Mouse (Mus musculus) adrenal gland, postnatal 25 days (tissue): ENCODE data around the gene Gpr155. TPM values are rescaled to one million over a fixed set of nuclear protein-coding genes. Genes with fewer than 3 reads are reported as not detected.

Experiments
- DNase-seq: peaks from one replicate; pipeline ENCODE4 v3.0.0; 2021; ENCODE audit warnings: mixed read lengths
- long read RNA-seq: library from polyadenylated mRNA; stranded (forward); transcript quantifications from one replicate; pipeline ENCODE4 v2.0.0, GENCODE M21; 2021
- total RNA-seq: library from RNA; stranded (reverse); gene quantifications from 2 replicates; pipeline ENCODE4 v1.2.3, GENCODE M21; 2021

Gpr155 gene
- total RNA-seq, result 5.7 and 8.3 TPM in 2 replicates
- long read RNA-seq, full-length matches to known transcripts, result 1 of 12 reads
- long read RNA-seq, partial matches to known transcripts, result 4 of 12 reads
- long read RNA-seq, other reads (novel, unspliced or antisense), result 7 of 12 reads

DNA sequence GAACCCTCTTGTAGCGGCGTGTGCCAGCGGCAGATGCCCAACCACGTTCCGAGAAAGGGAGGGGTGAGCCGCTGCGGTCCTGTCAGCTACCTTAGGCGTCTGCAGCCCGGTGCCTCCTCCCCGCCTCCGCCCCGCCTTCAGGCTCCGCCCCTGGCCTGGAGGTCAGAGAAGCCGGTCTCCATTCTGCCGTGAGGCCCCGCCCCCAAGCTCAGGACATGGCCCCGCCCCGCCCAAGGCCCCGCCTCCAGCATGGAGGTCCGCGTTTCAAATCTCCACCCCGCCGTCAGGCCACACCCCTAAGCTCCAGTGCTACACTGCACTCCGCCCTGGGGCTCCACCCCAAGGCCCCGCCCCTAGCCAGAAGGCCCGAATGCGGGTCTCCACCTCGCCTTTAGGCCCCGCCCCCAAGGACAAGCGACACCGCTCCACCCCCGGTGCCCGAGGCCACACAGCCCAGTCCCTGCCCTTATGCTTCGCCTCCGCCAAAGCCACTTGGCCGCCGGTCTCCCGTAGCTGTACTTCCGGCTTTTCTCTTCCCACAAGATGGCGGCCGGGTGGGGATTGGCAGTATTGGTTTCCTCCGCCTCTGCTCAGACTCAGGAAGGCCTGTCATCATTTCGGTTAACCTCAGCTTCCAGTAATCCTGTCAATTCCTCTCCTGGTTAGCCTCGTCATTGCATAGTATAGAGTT lies at the start of gene Gpr155:
Gpr155 (minus strand) TSS at position 217 of the 691 bp plus-strand sequence.
- peak; percentile 100 for DNase-seq

GRCm38 (mm10) chr2:73435847-73436246 lies 49.5 kb upstream of the Gpr155 start:
- no peak for DNase-seq

DNA sequence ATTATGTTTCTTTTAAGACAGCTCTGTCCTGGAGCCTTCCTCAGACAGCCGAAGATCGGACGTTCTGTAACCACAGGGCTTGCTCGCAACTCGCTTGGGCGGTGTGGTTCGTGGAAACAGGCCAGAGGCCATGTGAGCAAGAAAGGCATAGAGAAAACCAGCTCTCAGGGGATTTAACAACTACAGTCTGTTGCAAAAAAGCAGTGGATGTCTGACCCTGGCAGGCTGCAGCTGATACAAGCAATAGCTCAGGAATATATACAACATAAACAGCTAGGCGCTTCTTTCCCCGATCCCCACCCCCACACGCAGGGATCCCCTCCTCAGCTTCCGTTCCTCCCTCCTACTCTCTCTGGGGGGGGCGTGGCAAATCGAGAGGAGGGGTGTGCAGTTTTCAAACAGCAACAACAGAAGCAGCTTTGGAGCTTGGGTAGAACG lies 45.6 kb upstream of the Gpr155 start:
- DNase-seq, result no peak

DNA sequence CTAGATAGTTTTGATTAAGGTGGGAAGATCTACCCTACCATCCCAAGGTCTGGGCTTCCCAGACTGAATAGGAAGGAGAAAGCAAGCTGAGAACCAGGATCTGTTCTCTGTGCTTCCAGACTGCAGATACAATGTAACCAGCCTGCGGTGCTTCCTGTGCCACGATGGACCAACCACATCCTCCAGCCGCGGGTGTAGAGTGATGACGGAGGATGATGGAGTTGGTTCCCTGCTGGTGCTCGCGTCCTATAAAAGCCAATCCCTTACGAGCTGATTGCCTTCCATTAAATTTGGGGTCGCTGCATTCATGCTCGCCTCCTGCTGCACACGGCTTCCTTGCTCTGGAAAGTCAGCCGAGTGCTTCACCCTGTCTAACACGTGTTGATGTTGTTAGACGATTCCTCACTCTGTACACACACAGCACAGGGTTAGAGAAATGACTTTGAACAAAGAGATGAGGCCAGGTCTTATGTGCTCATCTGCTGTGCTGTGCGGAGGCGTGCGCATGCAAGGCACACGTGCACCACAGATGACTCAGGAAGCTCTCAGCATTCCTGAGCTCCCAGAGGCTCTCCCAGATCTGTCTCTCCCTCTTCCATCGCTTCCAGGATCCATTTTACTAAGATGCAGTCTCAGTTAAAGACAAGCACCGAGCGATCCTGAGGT lies 42.6 kb upstream of the Gpr155 start:
- peak; percentile 13 for DNase-seq

- DNase-seq, result peak; percentile 24
Measured at GRCm38 (mm10) chr2:73427293-73427692, 40.9 kb upstream of the Gpr155 start.

- DNase-seq, result no peak
Measured at GRCm38 (mm10) chr2:73425822-73426221, 39.5 kb upstream of the Gpr155 start.

- DNase-seq, result no peak
Measured at GRCm38 (mm10) chr2:73419730-73420129, 33.4 kb upstream of the Gpr155 start.

- peak; percentile 7 for DNase-seq
Measured at GRCm38 (mm10) chr2:73419285-73419684, 32.9 kb upstream of the Gpr155 start.

GRCm38 (mm10) chr2:73415892-73416291 lies 29.5 kb upstream of the Gpr155 start:
- no peak for DNase-seq

DNA sequence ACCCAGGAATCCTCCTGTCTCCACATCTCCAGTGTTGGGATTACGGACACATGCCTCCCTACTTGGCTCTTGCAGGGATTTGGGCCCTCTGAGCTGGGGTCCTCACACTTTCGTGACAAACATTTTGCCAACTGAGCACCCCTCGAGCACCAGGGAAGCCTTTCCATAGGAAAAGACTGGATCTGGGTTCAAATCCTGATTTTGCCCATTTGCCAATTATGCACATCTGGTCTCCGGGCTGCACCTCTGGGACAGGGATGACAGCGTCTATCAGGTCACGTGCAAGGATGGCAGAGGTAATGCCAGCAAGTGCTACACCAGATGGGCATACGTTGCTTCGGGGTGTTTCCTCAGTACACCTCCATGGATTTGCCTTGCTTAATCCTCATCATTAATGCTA lies 23.7 kb upstream of the Gpr155 start:
- no peak for DNase-seq

GRCm38 (mm10) chr2:73407662-73408061 lies 21.3 kb upstream of the Gpr155 start:
- no peak for DNase-seq

- no peak for DNase-seq
Measured at GRCm38 (mm10) chr2:73406336-73406915, 20.1 kb upstream of the Gpr155 start.

DNA sequence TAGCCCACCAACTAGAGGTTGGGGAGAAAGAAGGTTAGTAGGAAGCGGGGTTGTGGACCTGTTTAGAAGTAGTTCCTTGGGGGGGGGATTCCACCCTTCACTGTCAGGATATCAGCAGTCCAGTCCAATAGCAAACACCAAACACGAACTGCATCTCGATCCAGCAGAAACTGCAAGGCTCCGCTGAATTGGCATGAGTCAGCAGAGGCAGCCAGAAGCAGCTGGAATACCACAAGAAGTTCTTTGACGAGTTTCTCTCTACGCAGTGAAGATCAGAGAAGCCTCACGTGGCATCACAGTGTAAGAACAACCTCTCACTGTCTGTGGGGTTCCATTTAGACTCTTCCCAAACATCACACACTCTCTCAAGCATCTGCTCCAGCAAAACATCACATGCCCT lies 18.6 kb upstream of the Gpr155 start:
- DNase-seq, result no peak

DNA sequence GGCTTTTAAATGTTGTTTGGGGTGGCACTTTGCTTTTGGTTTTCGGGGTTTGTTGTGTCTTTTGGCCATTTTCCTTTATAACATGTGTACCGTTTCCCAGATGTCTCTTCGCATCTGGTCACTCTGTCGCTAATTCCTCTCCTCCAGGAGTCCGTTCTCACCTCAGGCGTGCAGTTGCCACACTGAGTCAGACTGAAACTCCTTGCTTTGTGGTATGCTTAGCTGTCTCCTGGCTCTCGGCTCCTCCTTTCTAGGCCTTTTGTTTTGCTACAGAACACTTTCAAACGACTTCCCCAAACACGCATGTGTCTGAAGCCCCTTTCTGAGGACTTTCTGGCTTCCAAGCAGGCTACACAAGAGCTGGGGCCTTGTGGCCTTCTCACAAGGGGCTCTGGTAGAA lies 18.1 kb upstream of the Gpr155 start:
- no peak for DNase-seq

DNA sequence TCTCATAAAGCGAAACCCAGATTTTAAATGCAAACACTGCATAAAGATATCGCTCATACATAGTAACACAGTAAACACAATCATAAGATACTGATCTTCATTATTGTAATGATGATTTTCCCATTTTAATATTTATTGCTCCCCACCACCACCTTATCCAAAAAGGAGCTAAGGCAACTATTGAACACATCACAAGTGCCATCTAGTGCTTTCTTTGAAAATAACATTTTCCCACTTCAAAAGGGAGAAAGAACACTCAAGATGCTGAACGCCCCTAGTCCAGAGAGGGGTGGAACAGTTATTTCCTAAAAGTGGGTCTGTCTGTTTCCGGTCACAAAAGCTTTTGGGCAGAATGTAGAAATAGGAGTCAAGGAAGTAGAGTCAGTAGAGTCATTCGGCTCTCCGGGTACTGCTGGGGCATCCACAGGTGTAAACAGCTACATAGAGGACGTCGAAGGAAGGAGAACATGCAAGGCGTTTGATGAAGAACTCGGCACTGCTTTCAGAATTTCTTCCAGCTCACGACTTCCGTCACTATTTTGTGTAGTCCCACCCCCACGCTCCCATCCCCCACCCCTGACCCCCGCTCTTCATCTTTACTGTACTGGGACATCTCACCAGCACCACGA lies 17.1 kb upstream of the Gpr155 start:
- DNase-seq, result no peak

DNA sequence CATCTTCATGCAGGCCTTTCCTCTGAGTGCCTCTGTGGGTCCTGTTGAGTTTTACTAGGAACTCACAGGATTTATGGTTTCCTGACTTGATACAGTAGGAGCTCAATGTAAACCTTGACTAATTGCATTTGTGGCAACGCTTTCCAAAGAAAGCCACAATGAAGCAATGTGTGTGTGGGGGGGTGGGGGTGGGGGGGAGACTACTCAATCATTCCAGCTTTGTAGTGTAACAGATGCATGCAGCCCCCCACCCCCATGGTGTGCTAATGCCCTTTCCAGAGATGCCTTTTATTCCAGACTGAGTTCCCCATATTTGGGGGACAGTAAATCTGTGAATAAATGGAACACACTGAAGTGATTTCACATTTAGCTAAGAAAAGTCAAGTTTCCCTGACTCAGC lies 15.3 kb upstream of the Gpr155 start:
- no peak for DNase-seq

DNA sequence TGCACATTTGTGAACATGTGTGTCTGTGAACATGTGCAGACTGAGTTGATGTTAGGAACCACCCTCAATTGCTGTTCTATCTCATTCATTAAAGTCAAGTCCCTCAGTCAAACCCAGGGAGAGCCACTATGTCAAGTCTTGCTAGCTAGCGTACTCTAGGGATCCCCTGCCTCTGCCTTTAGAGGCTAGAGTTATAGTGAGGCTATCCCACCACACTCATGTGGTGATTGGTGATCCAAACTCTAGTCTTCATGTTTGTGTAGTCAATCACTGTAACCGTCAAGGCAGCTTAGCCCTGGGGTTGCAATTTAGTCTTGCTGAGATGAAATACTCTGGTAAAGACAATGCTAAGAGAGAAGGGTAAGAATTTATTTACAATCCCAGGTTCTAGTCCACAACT lies 11.1 kb upstream of the Gpr155 start:
- no peak for DNase-seq

DNA sequence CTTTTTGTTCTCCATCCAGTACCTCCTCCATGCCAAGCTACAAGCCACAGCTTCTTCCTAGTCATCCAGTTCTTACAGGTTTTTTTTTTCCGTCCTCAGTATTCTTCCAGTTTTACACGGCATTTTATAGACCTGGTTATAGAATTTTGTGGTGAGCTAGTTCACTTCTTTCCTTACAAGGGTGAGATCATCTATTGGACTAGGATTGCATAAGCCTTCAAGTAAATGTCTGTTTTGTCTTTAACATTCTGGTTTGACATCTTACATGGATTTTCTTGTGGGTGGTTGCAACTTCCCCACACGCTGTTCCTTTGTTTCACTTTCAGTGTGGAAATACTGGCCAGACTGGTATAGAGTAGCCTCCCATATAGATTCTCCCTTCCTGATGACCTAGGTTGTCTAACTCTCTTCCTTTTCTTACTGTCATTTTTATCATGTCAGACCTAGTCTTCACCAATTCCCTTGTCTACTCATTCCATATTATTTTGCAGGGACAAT lies 10.5 kb upstream of the Gpr155 start:
- no peak for DNase-seq

DNA sequence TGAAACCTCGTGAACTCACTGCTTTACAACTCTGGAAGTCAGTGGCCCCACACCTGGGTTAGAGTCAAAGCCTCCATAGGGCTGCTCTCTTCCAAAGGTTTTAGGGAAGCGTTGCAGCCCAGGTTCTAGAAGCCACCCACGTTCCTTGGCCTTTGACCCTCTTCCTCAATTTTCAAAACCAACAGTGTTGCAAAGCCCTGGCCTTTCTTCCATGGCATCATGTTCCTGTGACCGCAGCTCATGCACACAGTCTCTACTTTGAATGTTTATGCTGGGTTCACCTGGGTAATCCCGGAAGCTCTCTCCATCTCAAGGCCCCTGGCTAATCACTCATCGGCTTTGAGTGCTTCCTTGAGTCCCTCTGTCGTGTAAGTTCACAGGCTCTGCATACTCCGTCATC lies 9.1 kb upstream of the Gpr155 start:
- DNase-seq, result no peak

DNA sequence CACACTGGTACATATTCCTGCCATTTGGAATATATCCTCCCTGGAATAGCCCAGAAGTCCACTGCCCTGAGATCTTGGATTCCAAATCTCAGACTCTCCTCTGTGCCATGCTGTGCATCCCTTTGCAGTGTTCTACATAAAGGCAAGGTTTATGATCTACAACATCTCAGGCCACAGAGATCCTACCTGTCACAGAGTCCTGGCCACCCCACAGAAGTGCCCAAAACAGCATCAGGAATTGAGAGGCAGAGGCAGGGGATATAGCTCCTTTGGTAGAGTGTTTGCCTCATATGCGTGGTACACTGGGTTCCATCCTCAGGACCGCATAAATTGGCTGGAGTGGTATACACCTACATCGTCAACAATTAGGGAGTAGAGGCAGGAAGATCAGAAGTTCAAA lies 8.1 kb upstream of the Gpr155 start:
- DNase-seq, result no peak

DNA sequence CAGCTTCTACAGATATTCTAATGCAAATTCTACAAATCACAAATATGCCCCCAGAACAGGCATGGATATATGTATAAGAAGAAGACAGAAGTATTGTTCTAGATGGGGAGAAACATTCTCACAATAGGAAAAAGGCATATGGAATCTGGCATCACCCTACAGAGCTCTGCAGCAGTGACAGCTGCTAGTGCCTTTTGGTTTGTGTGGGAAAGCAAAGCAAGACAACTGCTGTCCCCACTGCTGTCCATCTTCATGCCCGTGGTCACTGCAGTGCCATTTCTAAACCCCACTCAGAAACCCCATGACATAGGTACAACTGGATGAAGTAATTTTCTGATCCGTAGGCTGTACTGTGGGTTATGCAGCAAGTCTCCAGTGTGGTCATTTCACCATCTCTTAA lies 6.4 kb upstream of the Gpr155 start:
- no peak for DNase-seq

GRCm38 (mm10) chr2:73389951-73390350 lies 3.6 kb upstream of the Gpr155 start:
- DNase-seq, result no peak

DNA sequence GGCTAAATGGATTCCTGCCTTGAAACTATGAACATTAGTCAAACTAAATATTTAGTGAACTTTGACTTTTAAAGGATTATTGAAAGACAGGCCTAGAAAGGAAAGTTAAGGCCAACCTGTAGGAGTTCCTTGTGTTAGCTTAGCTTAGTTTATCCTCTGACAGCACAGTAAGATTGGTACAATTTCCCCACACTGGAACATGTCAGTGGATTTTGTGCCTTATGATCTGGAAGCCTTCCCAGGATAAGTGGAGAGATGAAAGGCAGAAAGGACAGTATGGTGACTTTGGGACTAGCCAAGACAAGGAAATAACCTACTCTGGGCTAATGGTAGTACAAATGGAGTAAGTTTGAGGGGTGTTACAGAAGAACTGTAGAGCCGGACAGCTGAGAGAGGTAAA lies 1.4 kb upstream of the Gpr155 start:
- DNase-seq, result no peak
